Mouse (Mus musculus): Measurements from ENCODE around the gene Trappc2.

GRCm38 (mm10) chrX:166393753-166394152 lies 46.6 kb upstream of the Trappc2 start:
- TF ChIP-seq GATA1 (IDR thresholded peaks at IDR 0.05; ENCODE audit: borderline replicate concordance, low read length): no peak
- no peak for TF ChIP-seq FLI1 (IDR thresholded peaks at IDR 0.05; ENCODE audit: low read length)

All from megakaryocyte, embryonic 14.5 days (primary cell).